Mouse (Mus musculus): Measurements from ENCODE around the gene Gabrg1. TPM values are rescaled to one million over a fixed set of nuclear protein-coding genes. Genes with fewer than 3 reads are reported as not detected.

The Gabrg1 gene
- polyA plus RNA-seq (2014; fragmentation: Nextera tagmentation; extraction: Ambion mirVana) = 0.08 TPM in 1 of 2 replicates, not detected in the other

DNA sequence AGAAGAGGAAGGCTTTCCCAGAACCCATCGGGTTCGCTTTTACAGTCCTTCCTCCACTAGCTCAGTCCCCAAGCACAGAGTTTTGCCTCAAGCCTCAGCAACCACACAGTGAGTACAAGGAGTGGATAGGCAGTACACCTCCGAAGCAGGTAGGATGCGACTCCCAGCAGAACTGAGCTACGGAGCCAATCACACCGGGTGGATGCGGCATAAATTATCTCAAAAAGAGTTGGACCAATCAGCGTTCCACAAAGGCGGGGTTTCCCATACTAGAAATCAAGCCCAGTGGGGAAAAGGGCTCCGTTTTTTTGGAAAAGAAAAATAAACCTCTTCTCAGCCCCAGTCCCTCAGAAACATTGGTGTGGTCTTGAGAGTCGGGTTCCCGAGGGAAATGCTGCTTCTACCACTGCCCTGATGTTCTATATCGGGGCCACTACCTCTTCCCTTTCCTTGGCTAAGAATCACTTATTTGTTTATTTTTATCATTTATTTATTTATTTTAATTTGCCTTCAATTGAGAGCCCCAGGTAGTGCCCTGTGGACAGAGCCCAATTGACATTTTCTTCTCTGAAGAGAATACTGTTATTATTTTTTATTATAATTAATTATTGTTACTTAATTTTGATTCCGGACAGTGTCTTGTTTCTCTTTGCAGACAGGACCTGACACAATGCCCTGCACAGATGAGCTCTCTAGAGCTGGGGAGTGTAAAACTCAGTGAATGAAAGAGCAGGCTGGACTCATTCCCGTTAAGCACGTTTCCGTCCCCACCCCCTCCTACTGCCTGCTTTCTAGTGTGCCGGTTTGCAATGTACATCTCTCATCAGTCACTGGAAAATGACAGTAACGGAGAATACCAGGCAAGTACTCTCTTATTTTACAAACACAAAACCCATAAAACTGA is at the start of gene Gabrg1:
Gabrg1 (minus strand) TSS at position 426 of the 904 bp plus-strand sequence.
- peak; percentile 84 for ATAC-seq (ENCODE audit: insufficient read depth)
- WGBS = 5% methylated on average over 19 of the region's 19 CpGs
- Histone ChIP-seq H3K4me1 (ENCODE audit: insufficient read depth) (no peaks in the 10 kb centered on the region), H3K27me3 (ENCODE audit: insufficient read depth, low read length) (no peaks in the 10 kb centered on the region), H3K36me3 (ENCODE audit: insufficient read depth) (no peaks in the 10 kb centered on the region), H3K4me3 (ENCODE audit: low read depth, low read length) (no peak within 1 kb of the TSS; the same call in 1 of the 2 replicates), H3K9me3 (ENCODE audit: low read depth, low read length) (no peaks in the 10 kb centered on the region), H3K9ac (no peak within 1 kb of the TSS), H3K27ac (ENCODE audit: low read depth) (no peak within 1 kb of the TSS), H3K4me2 (peak within 1 kb of the TSS; percentile 38)
- TF ChIP-seq CTCF (IDR thresholded peaks at IDR 0.05; ENCODE audit: low read depth) = no peak
- DNase-seq = peak; percentile 15

DNA sequence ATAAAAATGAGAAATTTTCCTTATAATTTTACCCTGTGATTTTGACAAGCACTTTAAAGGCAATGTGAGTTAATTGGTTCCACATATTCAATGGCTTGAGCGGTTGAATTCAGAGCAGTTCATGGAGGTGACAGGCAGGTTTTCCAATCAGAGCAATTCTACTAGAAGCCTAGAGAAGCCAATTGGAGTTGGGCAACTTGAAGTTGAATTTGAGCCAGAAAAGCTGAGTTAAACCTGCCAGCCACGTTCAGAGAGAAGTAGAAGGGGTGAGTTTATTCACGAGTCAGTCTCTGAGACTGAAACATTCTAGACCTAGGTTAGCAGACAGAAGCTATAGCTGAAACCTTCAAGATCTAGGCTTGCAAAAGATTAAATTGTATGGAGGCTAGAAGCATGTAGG is 41.6 kb upstream of the Gabrg1 start:
- 76% methylated on average over 3 of the region's 3 CpGs for WGBS
- H3K9ac ChIP-seq = no peak overlapping the region
- ATAC-seq (ENCODE audit: insufficient read depth) = no peak

DNA sequence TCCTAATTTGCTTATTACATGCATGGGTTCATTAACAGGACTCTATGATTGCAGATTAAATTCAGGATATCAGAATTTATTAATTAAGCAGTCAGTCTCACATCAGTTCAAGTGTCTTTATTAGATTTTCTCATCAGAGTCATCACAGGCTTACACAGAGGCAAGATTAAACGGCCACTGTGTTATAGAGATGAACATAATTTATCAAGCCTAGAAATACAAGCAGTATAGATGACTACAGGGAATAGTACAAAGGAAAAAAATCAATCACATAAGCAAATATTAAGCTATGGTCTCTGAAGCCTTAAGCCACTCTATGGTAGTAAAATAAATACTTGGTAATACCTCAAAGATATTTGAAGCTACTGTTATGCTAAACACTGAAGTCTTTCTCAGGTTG is 27.7 kb upstream of the Gabrg1 start:
- no peak for DNase-seq
- Histone ChIP-seq H3K4me1 (ENCODE audit: insufficient read depth) (no peaks in the 10 kb centered on the region), H3K9me3 (ENCODE audit: low read depth, low read length) (no peaks in the 10 kb centered on the region), H3K27ac (ENCODE audit: low read depth) (no peak overlapping the region), H3K9ac (no peak overlapping the region), H3K4me3 (ENCODE audit: low read depth, low read length) (no peak overlapping the region), H3K4me2 (no peak overlapping the region), H3K36me3 (ENCODE audit: insufficient read depth) (no peaks in the 10 kb centered on the region), H3K27me3 (ENCODE audit: insufficient read depth, low read length) (no peaks in the 10 kb centered on the region)
- 57% methylated on average over 1 of the region's 1 CpGs for WGBS
- TF ChIP-seq CTCF (IDR thresholded peaks at IDR 0.05; ENCODE audit: low read depth) = no peak
- ATAC-seq (ENCODE audit: insufficient read depth) = no peak

More for the DNA sequence above, 41.6 kb upstream of the Gabrg1 start:
- Histone ChIP-seq H3K36me3 (ENCODE audit: insufficient read depth) (no peaks in the 10 kb centered on the region), H3K9me3 (ENCODE audit: low read depth, low read length) (no peaks in the 10 kb centered on the region), H3K27ac (ENCODE audit: low read depth) (no peak overlapping the region), H3K4me2 (no peak overlapping the region), H3K4me3 (ENCODE audit: low read depth, low read length) (no peak overlapping the region), H3K4me1 (ENCODE audit: insufficient read depth) (no peaks in the 10 kb centered on the region), H3K27me3 (ENCODE audit: insufficient read depth, low read length) (no peaks in the 10 kb centered on the region)
- no peak for DNase-seq
- TF ChIP-seq CTCF (IDR thresholded peaks at IDR 0.05; ENCODE audit: low read depth) = no peak

DNA sequence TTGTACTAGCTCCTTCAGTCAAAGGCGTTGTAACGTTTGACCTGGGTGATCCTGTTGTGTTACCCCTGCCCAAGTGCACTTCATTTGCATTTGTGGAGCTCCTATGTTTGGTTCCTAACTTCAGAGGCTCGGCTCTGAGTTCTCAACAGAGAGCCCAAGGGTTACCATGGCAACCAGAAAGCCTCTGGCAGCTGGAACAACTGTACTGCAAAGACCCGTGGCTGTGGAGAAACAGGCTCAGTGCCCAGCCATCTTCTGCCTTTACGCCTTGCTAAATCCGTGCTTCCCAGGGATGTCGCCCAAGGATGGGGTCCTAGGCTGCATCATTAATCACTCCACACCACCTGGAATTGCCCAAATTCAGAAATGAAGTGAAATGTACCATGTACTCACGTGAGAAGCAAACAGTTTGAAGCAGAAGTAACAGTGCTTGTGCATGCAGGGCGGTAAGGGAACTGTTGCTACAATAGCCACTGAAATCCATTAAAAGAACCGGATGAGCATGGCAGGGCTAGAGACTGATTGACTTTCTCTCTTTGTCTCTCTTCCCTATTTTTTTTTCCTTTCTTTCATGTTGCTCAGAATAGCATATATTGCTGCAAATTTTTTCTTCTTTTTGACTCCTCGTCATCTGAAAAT is 798 bp upstream of the Gabrg1 start:
- Histone ChIP-seq H3K4me3 (ENCODE audit: low read depth, low read length) (no peak overlapping the region), H3K27me3 (ENCODE audit: insufficient read depth, low read length) (no peaks in the 10 kb centered on the region), H3K9me3 (ENCODE audit: low read depth, low read length) (no peaks in the 10 kb centered on the region), H3K36me3 (ENCODE audit: insufficient read depth) (no peaks in the 10 kb centered on the region), H3K9ac (no peak overlapping the region), H3K4me2 (peak overlapping the region; percentile 38), H3K4me1 (ENCODE audit: insufficient read depth) (no peaks in the 10 kb centered on the region), H3K27ac (ENCODE audit: low read depth) (no peak overlapping the region)
- ATAC-seq (ENCODE audit: insufficient read depth) = peak; percentile 97
- 13% methylated on average over 11 of the region's 11 CpGs for WGBS
- DNase-seq = peak; percentile 81
- no peak for TF ChIP-seq CTCF (IDR thresholded peaks at IDR 0.05; ENCODE audit: low read depth)

DNA sequence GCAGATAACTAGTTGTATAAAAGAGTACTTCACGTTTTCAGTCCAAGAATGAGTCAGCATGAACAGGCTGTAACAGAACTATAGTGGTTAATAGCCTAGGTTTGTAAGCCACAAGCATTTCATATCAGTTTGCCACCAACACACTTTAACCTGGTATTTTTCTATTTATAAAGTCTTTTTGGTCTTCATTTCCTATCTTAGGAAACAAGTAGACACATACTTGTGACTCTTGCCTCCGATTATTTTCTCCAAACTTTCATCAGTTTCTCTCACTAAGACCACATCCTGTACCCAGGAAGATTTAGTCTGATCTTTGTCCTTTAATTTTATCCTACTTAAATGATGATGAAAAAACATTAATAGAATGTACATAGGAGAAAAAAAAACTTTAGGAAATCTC is 23.7 kb downstream of the Gabrg1 start:
- WGBS = 76% methylated on average over 2 of the region's 2 CpGs
- no peaks in the 10 kb centered on the region for H3K36me3 ChIP-seq (ENCODE audit: insufficient read depth)
- DNase-seq (no peak), ATAC-seq (ENCODE audit: insufficient read depth) (no peak)
- no peak overlapping the region for H3K4me2 ChIP-seq
- no peaks in the 10 kb centered on the region for H3K27me3 ChIP-seq (ENCODE audit: insufficient read depth, low read length)
- H3K27ac ChIP-seq (ENCODE audit: low read depth) = no peak overlapping the region
- H3K9me3 ChIP-seq (ENCODE audit: low read depth, low read length) = no peaks in the 10 kb centered on the region
- H3K9ac ChIP-seq = no peak overlapping the region
- no peak for TF ChIP-seq CTCF (IDR thresholded peaks at IDR 0.05; ENCODE audit: low read depth)
- H3K4me1 ChIP-seq (ENCODE audit: insufficient read depth) = no peaks in the 10 kb centered on the region
- H3K4me3 ChIP-seq (ENCODE audit: low read depth, low read length) = no peak overlapping the region

DNA sequence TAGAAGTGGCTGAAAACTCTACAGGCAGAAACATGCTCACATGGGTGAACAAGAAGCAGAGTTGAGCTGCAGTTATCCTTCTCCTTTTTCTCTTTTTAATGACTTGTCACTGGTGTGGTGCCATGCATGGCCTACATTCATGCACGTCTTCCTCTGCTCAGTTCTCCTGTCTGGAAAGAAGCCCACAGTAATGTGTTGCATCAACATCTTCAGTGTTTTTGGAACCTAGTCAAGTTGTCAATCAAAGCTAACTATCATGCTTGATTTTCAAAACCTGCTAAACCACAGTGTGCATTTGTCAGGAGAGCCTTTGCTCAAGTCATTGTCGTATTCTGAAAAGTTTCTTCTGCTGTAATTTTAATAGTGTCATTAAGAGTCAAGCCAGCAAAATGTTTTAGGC is 106.3 kb downstream of the Gabrg1 start:
- Histone ChIP-seq H3K9ac (no peak overlapping the region), H3K27ac (ENCODE audit: low read depth) (no peak overlapping the region), H3K36me3 (ENCODE audit: insufficient read depth) (no peaks in the 10 kb centered on the region), H3K4me2 (no peak overlapping the region), H3K9me3 (ENCODE audit: low read depth, low read length) (no peaks in the 10 kb centered on the region), H3K27me3 (ENCODE audit: insufficient read depth, low read length) (no peaks in the 10 kb centered on the region), H3K4me1 (ENCODE audit: insufficient read depth) (no peaks in the 10 kb centered on the region), H3K4me3 (ENCODE audit: low read depth, low read length) (no peak overlapping the region)
- 79% methylated on average over 2 of the region's 2 CpGs for WGBS
- DNase-seq (no peak), ATAC-seq (ENCODE audit: insufficient read depth) (no peak)
- TF ChIP-seq CTCF (IDR thresholded peaks at IDR 0.05; ENCODE audit: low read depth) = no peak

DNA sequence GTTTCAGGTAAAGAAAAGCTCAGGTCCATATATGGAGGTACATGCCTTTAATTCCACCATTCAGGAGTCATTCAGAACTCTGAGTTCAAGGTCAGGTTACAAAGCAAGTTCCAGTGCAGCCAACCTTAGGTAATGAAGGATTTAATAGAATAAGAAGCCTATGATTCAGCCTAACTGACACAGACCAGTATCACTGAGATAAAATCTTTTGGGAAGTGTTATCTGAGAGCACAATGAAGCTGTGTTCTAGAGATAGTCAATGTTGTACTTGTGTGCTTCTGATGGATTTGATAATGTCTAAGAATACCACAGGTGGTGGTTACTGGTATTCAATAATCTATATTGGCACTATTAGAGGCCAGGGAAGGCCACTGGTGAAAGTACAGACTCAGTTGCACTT is 138.1 kb downstream of the Gabrg1 start:
- no peak for ATAC-seq (ENCODE audit: insufficient read depth)

More for the DNA sequence above, 138.1 kb downstream of the Gabrg1 start:
- Histone ChIP-seq H3K4me2 (no peak overlapping the region), H3K27ac (ENCODE audit: low read depth) (no peak overlapping the region), H3K9me3 (ENCODE audit: low read depth, low read length) (no peaks in the 10 kb centered on the region), H3K36me3 (ENCODE audit: insufficient read depth) (no peaks in the 10 kb centered on the region), H3K4me1 (ENCODE audit: insufficient read depth) (no peaks in the 10 kb centered on the region), H3K27me3 (ENCODE audit: insufficient read depth, low read length) (no peaks in the 10 kb centered on the region), H3K4me3 (ENCODE audit: low read depth, low read length) (no peak overlapping the region), H3K9ac (no peak overlapping the region)
- DNase-seq = no peak
- no peak for TF ChIP-seq CTCF (IDR thresholded peaks at IDR 0.05; ENCODE audit: low read depth)

Measured in lung, embryonic 14.5 days (tissue).